Mouse (Mus musculus) urinary bladder, postnatal 36 days (tissue): ENCODE results near the gene Wls.

Source experiments
- DNase-seq, 2 experiments: peaks; one replicate each; pipeline ENCODE4 v3.0.0; 2022; ENCODE audit warnings: low spot score in 2 of 2, mixed read lengths in 1 of 2

The Wls gene

GRCm38 (mm10) chr3:159917328-159918090, 78.0 kb downstream of the Wls start:
- DNase-seq: no peak
